ENCODE assay signal across 16 mouse cellular contexts in genomic region chr13:46840676-46841075, GRCm38 (mm10).
DNase-seq lines count a peak whose midpoint lies in the region; ATAC-seq lines count a peak whose summit lies in the region.
"Had no signal": no experiment of that assay in that cellular context is flagged by ENCODE, and none has a peak within 500 bp of the region (broad histone marks: within the 10 kb centered on the region; RNA-seq: fewer than 3 reads in every experiment).

No protein-coding gene starts in this region.

- no peak overlapping the region for H3K9ac ChIP-seq in neural tube, embryonic 13.5 days
- H3K9ac ChIP-seq in embryonic facial prominence, embryonic 15.5 days: no peak overlapping the region
- H3K9ac ChIP-seq: stomach, embryonic 15.5 days had no signal

- H3K36me3 ChIP-seq in neural tube, embryonic 13.5 days: no peaks in the 10 kb centered on the region; the same call in 1 of the 2 replicates
- no peaks in the 10 kb centered on the region for H3K36me3 ChIP-seq in embryonic facial prominence, embryonic 15.5 days
- H3K36me3 ChIP-seq: stomach, embryonic 15.5 days had no signal

- whole genome bisulfite sequencing in neural tube, embryonic 13.5 days: 85% methylated on average over 13 of the region's 13 CpGs
- 70% methylated on average over 13 of the region's 13 CpGs for WGBS in embryonic facial prominence, embryonic 15.5 days

- no peaks in the 10 kb centered on the region for H3K9me3 ChIP-seq in neural tube, embryonic 13.5 days
- H3K9me3 ChIP-seq in embryonic facial prominence, embryonic 15.5 days (replicated peaks): no peaks in the 10 kb centered on the region
- H3K9me3 ChIP-seq: megakaryocyte, embryonic 14.5 days; stomach, embryonic 15.5 days had no signal

- peaks cover 24% of the 10 kb centered on the region for H3K4me1 ChIP-seq in neural tube, embryonic 13.5 days (replicated peaks)
- peaks cover 8% of the 10 kb centered on the region for H3K4me1 ChIP-seq in embryonic facial prominence, embryonic 15.5 days
- H3K4me1 ChIP-seq: stomach, embryonic 15.5 days had no signal

- H3K4me2 ChIP-seq in neural tube, embryonic 13.5 days: no peak overlapping the region
- H3K4me2 ChIP-seq in embryonic facial prominence, embryonic 15.5 days (replicated peaks): no peak overlapping the region
- H3K4me2 ChIP-seq: stomach, embryonic 15.5 days had no signal

- ATAC-seq in neural tube, embryonic 13.5 days (ENCODE audit: low read depth): no peak
- no peak for ATAC-seq in embryonic facial prominence, embryonic 15.5 days (ENCODE audit: insufficient number of reproducible peaks, low FRiP score, low TSS enrichment, low read depth)
- ATAC-seq in megakaryocyte, adult 5-6 weeks (ENCODE audit: poor library complexity, severe bottlenecking): no peak
- ATAC-seq: CD4-positive, CD25-positive, alpha-beta regulatory T cell, adult 4 months had no signal

- DNase-seq in gastrocnemius, adult 18-20 months (ENCODE audit: low spot score): peak; percentile 40
- no peak for DNase-seq in gastrocnemius, postnatal 4 days (ENCODE audit: low spot score in 2 of 2)
- DNase-seq in neural tube, embryonic 10.5 days (ENCODE audit: extremely low spot score, low spot score): no peak
- DNase-seq in left cerebral cortex, postnatal 14 days (ENCODE audit: low spot score in 2 of 2): no peak
- DNase-seq in left cerebral cortex, postnatal 25 days (ENCODE audit: low spot score in 2 of 2): no peak
- DNase-seq: heart, postnatal 10 days; kidney, adult 8-10 months; lung, adult 18-20 months; right cerebral cortex, postnatal 14 days had no signal

- intact Hi-C loops in left cerebral cortex, postnatal 14 days (cut with DNase I): loop anchor here (5.0 kb wide), 1 partner anchor 87 kb away; the partner anchor contains the start of gene Kif13a
- intact Hi-C loops in left cerebral cortex, postnatal 25 days (cut with DNase I): no loop called here

- H3K27me3 ChIP-seq in neural tube, embryonic 13.5 days: no peaks in the 10 kb centered on the region
- no peaks in the 10 kb centered on the region for H3K27me3 ChIP-seq in embryonic facial prominence, embryonic 15.5 days
- H3K27me3 ChIP-seq: megakaryocyte, embryonic 14.5 days; stomach, embryonic 15.5 days had no signal

- H3K4me3 ChIP-seq in neural tube, embryonic 13.5 days: no peak overlapping the region
- no peak overlapping the region for H3K4me3 ChIP-seq in embryonic facial prominence, embryonic 15.5 days (replicated peaks)
- H3K4me3 ChIP-seq: layer of hippocampus, adult 2 months; megakaryocyte, embryonic 14.5 days; stomach, embryonic 15.5 days had no signal

- H3K27ac ChIP-seq in neural tube, embryonic 13.5 days (replicated peaks): peak overlapping the region; percentile 77
- 0 out of 2 replicates have a peak overlapping the region, but pooled peaks have one; percentile 48 for H3K27ac ChIP-seq in embryonic facial prominence, embryonic 15.5 days (replicated peaks)
- H3K27ac ChIP-seq: layer of hippocampus, adult 2 months had no signal
